Mouse (Mus musculus): ENCODE data around the gene Akap10.

- no peak for TF ChIP-seq TAL1 (conservative IDR thresholded peaks at IDR 0.05; ENCODE audit: low read depth, low read length)
- no peak for TF ChIP-seq CTCF (IDR thresholded peaks at IDR 0.05; ENCODE audit: low read depth, low read length)
- no peak for TF ChIP-seq GATA2 (IDR thresholded peaks at IDR 0.05; ENCODE audit: borderline replicate concordance, low read depth, low read length)
- no peak for TF ChIP-seq POLR2AphosphoS5 (IDR thresholded peaks at IDR 0.05; ENCODE audit: insufficient replicate concordance, low read depth, low read length)
Observed at GRCm38 (mm10) chr11:61962684-61963083, 32.6 kb upstream of the Akap10 start.

All from G1E (cell line).